Mouse (Mus musculus) kidney, embryonic 16.5 days (tissue): ENCODE data around the gene Olfr1395. TPM values are rescaled to one million over a fixed set of nuclear protein-coding genes. Genes with fewer than 3 reads are reported as not detected.

ENCODE experiments used
- ATAC-seq: fragments of 200-750 bp; cut with Nextera tagmentation; 2 replicates; pipeline ENCODE4 v1.8.0; 2017; ENCODE audit warnings: moderate TSS enrichment; ENCODE audit not compliant: low FRiP score, low TSS enrichment
- H3K27ac ChIP-seq: fragments of 300-500 bp; sonication (generic); 2 replicates; pipeline ENCODE4 v1.5.1; 2014; ENCODE audit warnings: low read length
- H3K27me3 ChIP-seq: fragments of 300-500 bp; sonication (generic); 2 replicates; pipeline ENCODE4 v1.6.1; 2014; ENCODE audit warnings: low read length, control low read depth, mixed read lengths; ENCODE audit not compliant: insufficient read depth
- H3K36me3 ChIP-seq: fragments of 300-500 bp; sonication (generic); 2 replicates; pipeline ENCODE4 v1.6.1; 2014; ENCODE audit warnings: low read length, control low read depth, mixed read lengths; ENCODE audit not compliant: insufficient read depth
- H3K4me1 ChIP-seq: fragments of 300-500 bp; sonication (generic); 2 replicates; pipeline ENCODE4 v1.6.1; 2014; ENCODE audit warnings: low read length, control low read depth, mixed read lengths; ENCODE audit not compliant: insufficient read depth
- H3K4me2 ChIP-seq: fragments of 300-500 bp; sonication (generic); replicated peaks from 2 replicates; pipeline ENCODE4 v1.6.1; 2014; ENCODE audit warnings: low read depth, low read length
- H3K4me3 ChIP-seq: fragments of 300-500 bp; sonication (generic); 2 replicates; pipeline ENCODE4 v1.5.1; 2014; ENCODE audit warnings: mild to moderate bottlenecking, low read length
- H3K9ac ChIP-seq: fragments of 300-500 bp; sonication (generic); replicated peaks from 2 replicates; pipeline ENCODE4 v1.6.1; 2014; ENCODE audit warnings: low read length
- H3K9me3 ChIP-seq: fragments of 300-500 bp; sonication (generic); 2 replicates; pipeline ENCODE4 v1.6.1; 2016; ENCODE audit warnings: low read length, control low read depth
- WGBS: fragments of 180-500 bp; shearing (Covaris S2); extraction: QIAGEN DNeasy Blood & Tissue Kit; methylation state at CpG from one replicate; pipeline ENCODE4 v1.1.7; 2014; 5-methylcytosine and 5-hydroxymethylcytosine counted together
- polyA plus RNA-seq: library from polyadenylated mRNA; unstranded; fragments of >200 nt; fragmentation: Nextera tagmentation; extraction: Ambion mirVana; gene quantifications from 2 replicates; pipeline ENCODE4 v1.2.1, GENCODE M21; 2015

Olfr1395 gene
- polyA plus RNA-seq: not detected in 2 replicates

- Histone ChIP-seq H3K27me3 (no peaks in the 10 kb centered on the region), H3K9me3 (no peaks in the 10 kb centered on the region)
- 89% methylated on average over 6 of the region's 6 CpGs for WGBS
Observed at GRCm38 (mm10) chr11:49141974-49142373, at the start of gene Olfr1395. Gene Olfr1395, plus strand, starts transcription at chr11:49142274.

DNA sequence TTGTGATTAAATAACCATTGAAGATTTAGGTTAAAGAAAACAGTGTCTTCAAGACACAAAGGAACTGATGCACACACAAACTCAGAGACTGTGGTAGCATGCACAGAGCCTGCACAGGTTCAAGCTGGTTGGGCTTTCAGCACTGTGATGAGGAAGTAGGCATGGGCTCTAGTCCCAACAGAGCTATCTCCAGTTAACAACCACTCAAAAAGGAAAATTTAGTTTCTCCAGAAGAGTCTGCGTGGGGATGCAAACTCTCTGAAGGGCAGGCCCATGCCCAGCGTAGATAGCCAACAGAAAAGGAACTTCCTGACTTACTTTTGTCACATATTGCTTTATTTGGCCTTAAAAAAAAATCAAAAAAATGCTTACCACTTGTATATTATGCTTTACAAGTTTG lies 49.3 kb upstream of the Olfr1395 start:
- Histone ChIP-seq H3K9me3 (no peaks in the 10 kb centered on the region), H3K36me3 (no peaks in the 10 kb centered on the region), H3K4me3 (no peak overlapping the region), H3K4me1 (0 out of 2 replicates have a peak, but pooled peaks cover 4% of the 10 kb centered on the region), H3K27ac (no peak overlapping the region), H3K4me2 (no peak overlapping the region), H3K9ac (no peak overlapping the region), H3K27me3 (no peaks in the 10 kb centered on the region)
- no peak for ATAC-seq
- 83% methylated on average over 2 of the region's 2 CpGs for WGBS

More at GRCm38 (mm10) chr11:49141974-49142373, at the start of gene Olfr1395:
- Histone ChIP-seq H3K4me1 (no peaks in the 10 kb centered on the region; the same call in 1 of the 2 replicates), H3K4me2 (no peak within 1 kb of the TSS), H3K4me3 (no peak within 1 kb of the TSS), H3K36me3 (no peaks in the 10 kb centered on the region), H3K9ac (no peak within 1 kb of the TSS), H3K27ac (no peak within 1 kb of the TSS)
- ATAC-seq: no peak

DNA sequence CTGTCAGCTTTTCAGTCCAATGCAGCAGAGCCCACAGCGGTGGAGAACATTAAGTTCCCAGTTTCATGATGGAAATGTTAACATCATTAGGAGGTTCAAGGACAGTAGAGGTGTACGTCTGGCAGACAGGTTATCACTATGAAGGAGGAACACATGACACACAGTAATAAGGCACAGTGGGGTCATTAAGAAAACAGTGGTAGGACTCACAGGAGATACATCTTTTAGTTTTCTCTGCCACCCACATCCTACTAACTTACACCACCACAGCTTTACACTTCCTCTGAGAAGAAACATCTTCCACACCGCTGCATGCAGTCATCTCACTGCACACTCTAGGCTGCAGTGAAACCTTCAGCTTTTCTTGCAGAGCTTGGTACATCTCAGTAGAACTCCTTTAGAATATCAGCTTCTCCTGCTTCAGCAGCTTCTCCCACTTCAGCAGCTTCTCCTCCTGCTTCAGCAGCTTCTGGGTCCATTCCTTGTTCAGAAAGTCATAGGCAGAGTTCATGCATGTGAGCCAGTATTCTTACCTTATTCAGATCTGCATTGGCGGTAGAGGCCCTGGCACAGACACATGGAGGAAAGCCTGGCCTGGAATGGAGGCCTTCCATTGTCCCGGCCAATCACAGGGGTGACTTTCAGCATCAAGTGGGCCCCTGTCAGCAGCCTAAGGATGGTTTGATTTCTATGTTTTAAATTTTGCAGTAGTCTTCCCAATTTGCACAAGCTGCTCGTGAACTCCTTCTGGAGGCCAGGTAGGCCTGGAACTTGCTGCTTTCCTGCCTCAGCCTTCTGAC lies 48.0 kb upstream of the Olfr1395 start:
- Histone ChIP-seq H3K4me1 (no peaks in the 10 kb centered on the region), H3K9me3 (no peaks in the 10 kb centered on the region), H3K4me3 (no peak overlapping the region), H3K4me2 (no peak overlapping the region), H3K27me3 (no peaks in the 10 kb centered on the region), H3K9ac (no peak overlapping the region), H3K27ac (no peak overlapping the region), H3K36me3 (no peaks in the 10 kb centered on the region)
- 88% methylated on average over 6 of the region's 6 CpGs for WGBS
- ATAC-seq: no peak

DNA sequence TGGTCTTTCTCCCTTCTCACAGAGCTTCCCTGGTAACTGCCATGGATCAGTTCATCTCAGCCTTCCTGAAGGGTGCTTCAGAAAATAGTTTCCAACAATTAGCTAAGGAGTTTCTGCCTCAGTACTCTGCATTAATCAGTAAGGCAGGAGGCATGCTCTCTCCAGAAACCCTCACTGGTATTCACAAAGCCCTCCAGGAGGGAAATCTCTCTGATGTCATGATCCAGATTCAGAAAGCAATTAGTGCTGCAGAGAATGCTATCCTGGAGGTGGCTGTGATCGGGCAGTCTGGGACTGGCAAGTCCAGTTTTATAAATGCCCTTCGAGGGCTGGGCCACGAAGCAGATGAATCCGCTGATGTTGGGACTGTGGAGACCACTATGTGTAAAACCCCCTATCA lies 46.7 kb upstream of the Olfr1395 start:
- 83% methylated on average over 4 of the region's 4 CpGs for WGBS
- Histone ChIP-seq H3K9ac (no peak overlapping the region), H3K4me3 (no peak overlapping the region), H3K36me3 (no peaks in the 10 kb centered on the region), H3K27me3 (no peaks in the 10 kb centered on the region), H3K27ac (no peak overlapping the region), H3K4me1 (no peaks in the 10 kb centered on the region), H3K9me3 (no peaks in the 10 kb centered on the region), H3K4me2 (no peak overlapping the region)
- no peak for ATAC-seq

DNA sequence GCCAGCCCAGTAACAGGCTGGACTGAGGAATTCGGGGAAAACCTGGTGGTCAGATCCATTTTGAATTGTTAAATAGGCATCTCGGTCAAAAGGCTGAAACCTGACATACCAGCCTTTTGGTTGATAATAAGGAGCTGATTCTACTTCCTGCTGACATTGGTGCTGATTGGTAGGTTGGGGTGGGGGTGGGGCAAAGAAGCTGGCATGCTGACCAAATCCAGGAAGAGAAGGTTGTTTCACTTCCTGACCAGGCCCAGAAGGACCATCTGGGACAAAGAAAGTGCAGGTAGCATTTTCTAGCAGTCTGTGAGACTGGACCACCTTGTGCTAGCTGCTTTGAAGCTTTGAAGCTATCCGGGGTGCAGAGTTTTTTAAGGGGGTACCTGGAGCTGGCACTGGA lies 41.7 kb upstream of the Olfr1395 start:
- Histone ChIP-seq H3K27ac (no peak overlapping the region), H3K9ac (no peak overlapping the region), H3K27me3 (no peaks in the 10 kb centered on the region), H3K4me1 (no peaks in the 10 kb centered on the region), H3K36me3 (no peaks in the 10 kb centered on the region), H3K9me3 (no peaks in the 10 kb centered on the region), H3K4me3 (no peak overlapping the region), H3K4me2 (no peak overlapping the region)
- 92% methylated on average over 3 of the region's 3 CpGs for WGBS
- no peak for ATAC-seq

- no peak overlapping the region for H3K4me3 ChIP-seq
- H3K4me1 ChIP-seq: no peaks in the 10 kb centered on the region
- H3K36me3 ChIP-seq: no peaks in the 10 kb centered on the region
- no peak for ATAC-seq
- H3K27ac ChIP-seq: no peak overlapping the region
- no peak overlapping the region for H3K9ac ChIP-seq
- H3K4me2 ChIP-seq: no peak overlapping the region
- WGBS: 60% methylated on average over 5 of the region's 5 CpGs
- no peaks in the 10 kb centered on the region for H3K9me3 ChIP-seq
- no peaks in the 10 kb centered on the region for H3K27me3 ChIP-seq
Observed at GRCm38 (mm10) chr11:49101500-49101899, 40.6 kb upstream of the Olfr1395 start.

DNA sequence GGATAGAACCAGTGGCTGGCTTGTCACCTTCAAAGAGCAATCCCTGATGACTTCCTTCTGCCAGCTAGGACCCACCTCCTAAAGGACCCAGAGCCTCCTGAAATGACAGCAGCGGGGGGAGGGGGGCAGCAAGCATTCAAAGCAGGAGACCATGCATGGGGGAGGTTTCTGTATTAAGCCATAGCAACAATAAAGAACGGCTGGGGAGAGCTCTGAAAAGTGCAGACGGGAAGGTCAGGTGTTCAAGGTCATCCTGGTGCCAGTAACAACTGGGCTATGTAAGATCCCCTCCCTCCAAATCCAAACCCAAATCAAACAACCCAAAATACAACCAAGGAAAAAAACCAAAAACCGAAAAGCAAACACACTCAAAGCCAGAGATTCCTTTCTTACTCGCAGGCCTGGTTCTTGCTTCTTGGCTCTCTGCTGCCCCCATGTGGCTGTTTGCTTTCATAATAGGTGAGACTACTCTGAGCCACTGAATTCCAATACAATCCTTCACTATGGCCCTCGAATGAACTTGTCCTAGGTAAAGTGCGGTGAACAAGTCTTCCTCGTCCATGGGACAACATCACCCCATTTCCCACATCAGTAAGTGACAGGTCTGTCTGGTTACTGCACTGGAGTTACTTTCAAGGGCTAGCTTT lies 38.9 kb upstream of the Olfr1395 start:
- Histone ChIP-seq H3K36me3 (no peaks in the 10 kb centered on the region), H3K9me3 (no peaks in the 10 kb centered on the region), H3K27me3 (no peaks in the 10 kb centered on the region), H3K4me2 (peak overlapping the region; percentile 11; the same call in 1 of the 2 replicates), H3K4me3 (no peak overlapping the region), H3K27ac (no peak overlapping the region), H3K4me1 (no peaks in the 10 kb centered on the region), H3K9ac (no peak overlapping the region)
- 11% methylated on average over 8 of the region's 8 CpGs for WGBS
- ATAC-seq: peak; percentile 66

DNA sequence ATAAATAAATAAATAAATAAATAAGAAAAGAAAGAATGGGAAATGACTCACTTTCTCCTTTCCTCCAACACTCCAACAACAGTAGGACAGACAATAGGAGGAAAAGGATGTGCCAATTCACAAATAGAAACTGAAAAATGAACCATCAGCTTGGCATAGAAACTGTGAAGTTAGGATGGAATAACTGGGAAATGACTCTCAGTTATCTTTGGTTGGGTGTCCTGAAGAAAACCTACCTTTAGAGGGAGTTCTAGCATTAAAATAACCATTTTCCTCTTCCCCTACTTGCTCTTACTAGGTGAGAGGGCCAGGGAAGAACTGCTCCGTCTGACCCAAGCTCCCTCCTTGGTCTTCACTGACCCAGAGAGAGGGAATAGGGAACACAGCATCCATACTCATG lies 36.3 kb upstream of the Olfr1395 start:
- Histone ChIP-seq H3K4me1 (no peaks in the 10 kb centered on the region), H3K27ac (no peak overlapping the region), H3K36me3 (no peaks in the 10 kb centered on the region), H3K27me3 (no peaks in the 10 kb centered on the region), H3K9ac (no peak overlapping the region), H3K4me2 (no peak overlapping the region), H3K9me3 (no peaks in the 10 kb centered on the region), H3K4me3 (no peak overlapping the region)
- WGBS: 78% methylated on average over 1 of the region's 1 CpGs
- ATAC-seq: no peak

- Histone ChIP-seq H3K9me3 (no peaks in the 10 kb centered on the region), H3K9ac (no peak overlapping the region), H3K4me3 (no peak overlapping the region), H3K4me2 (no peak overlapping the region), H3K27ac (no peak overlapping the region), H3K27me3 (no peaks in the 10 kb centered on the region), H3K4me1 (no peaks in the 10 kb centered on the region), H3K36me3 (no peaks in the 10 kb centered on the region)
- no peak for ATAC-seq
- WGBS: 50% methylated on average over 10 of the region's 10 CpGs
Observed at GRCm38 (mm10) chr11:49107650-49108537, 34.2 kb upstream of the Olfr1395 start.
